Mouse (Mus musculus) urinary bladder, adult 18-20 months (tissue): ENCODE data around the gene Draxin.
"Not testable (repeated sequence)": the region's sequence is repeated elsewhere in the genome, so short reads cannot be mapped to it uniquely, and the experiment has no call there.

Experiments used
- DNase-seq, 2 experiments: peaks; one replicate each; pipeline ENCODE4 v3.0.0; 2022; ENCODE audit warnings: low spot score in 2 of 2, mixed read lengths in 2 of 2

Gene Draxin

DNA sequence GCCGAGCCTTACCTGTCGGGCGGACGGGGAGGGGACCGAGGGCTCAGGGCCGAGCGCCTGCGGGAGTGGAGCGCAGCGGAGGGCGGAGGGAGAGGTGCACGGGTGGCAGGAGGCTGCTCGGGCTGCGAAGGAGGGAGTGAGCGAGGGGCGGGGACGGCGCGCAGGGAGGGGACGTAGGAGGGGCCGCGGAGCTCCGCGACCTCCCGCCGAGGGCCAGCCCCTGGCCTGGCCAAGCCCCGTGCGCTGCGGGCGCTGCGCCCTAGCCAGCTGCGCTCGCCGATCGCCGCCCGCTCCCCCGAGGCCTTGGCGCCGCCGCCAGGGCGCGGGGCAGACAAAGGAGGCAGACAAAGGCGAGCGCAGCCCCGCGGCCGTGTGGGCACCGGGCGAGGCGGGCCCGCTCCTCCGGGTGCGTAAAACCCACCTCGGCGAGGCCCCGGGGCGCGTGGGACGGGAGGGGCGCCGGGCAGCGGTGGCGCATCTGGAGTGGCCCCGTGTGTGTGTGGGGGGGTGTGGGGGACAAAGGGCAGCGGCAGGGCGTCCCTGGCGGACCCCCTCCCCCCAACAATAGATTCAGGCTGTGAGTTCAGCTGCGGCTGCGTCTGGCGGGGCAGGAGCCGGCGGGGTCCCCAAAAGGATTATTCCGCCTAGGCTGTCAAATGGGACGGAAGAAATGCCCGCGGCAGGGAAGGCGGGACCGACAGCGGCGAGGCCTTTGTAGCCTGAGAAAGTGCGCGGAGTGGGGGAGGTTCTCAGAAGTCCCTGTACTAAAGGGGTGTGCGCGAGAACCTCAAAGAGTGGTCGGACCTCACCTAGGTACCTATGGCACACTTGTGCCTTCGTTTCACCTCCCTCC is at the start of gene Draxin:
Draxin (minus strand) TSS at position 138 of the 853 bp plus-strand sequence.
- no peak for DNase-seq

- no peak for DNase-seq
Observed at GRCm38 (mm10) chr4:148177716-148178115, 47.2 kb upstream of the Draxin start.

GRCm38 (mm10) chr4:148176603-148177002 is 46.1 kb upstream of the Draxin start:
- not testable (repeated sequence) for DNase-seq

- no peak for DNase-seq
Observed at GRCm38 (mm10) chr4:148174495-148174862, 44.0 kb upstream of the Draxin start.

DNA sequence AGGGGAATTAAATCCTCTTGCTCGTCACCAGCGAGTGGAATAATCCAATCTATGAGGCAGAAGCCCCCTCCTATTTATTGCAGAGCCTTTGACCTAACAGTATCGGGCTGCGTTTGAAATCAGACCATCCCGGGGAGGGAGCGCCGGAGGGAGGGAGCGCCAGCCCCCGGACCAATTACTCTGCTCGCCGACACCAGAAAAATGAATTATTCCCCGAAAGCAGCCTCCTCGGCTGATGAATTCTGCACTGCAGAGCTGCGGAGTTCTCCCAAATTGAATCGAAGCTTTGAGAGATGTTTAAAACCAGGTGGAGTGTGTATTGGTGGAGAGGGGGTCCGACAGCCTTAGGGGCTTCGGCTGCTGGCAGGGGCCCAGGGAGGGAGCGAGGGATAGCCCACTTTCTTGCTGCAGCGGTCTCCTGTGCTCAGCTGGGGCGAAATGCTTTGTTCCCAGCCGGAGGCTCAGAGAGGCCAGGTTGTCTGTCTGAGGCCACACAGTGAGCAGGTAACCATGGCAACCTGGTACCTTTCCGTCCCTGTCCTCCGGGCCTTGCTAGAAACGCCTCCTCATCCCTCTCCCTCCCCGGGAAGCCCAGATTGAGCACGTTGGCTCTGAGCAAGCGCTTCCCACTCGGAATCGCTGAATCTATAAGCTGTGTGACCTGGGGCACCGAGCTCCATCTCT is 43.5 kb upstream of the Draxin start:
- no peak for DNase-seq

- no peak for DNase-seq
Observed at GRCm38 (mm10) chr4:148171261-148171660, 40.8 kb upstream of the Draxin start.

DNA sequence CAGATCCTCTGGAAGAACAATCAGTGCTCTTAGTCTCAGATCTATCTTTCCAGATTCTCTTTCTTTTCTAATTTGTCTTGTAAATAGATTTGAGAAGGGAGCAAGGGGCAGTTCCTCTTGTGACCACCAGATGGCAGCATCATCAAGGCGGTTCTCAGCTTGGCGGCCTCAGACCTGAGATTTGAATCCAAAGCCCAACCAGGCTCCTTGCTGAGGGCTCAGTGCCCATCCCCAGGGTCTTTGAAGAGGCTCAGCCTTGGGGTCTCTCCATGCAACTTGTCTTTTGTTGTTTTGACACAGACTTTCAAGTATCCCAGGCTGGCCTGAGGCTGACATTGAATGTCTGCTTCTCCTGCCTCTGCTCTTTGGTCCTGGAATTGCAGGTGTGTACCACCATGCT is 40.3 kb upstream of the Draxin start:
- DNase-seq = no peak

GRCm38 (mm10) chr4:148169586-148169985 is 39.1 kb upstream of the Draxin start:
- DNase-seq = no peak

DNA sequence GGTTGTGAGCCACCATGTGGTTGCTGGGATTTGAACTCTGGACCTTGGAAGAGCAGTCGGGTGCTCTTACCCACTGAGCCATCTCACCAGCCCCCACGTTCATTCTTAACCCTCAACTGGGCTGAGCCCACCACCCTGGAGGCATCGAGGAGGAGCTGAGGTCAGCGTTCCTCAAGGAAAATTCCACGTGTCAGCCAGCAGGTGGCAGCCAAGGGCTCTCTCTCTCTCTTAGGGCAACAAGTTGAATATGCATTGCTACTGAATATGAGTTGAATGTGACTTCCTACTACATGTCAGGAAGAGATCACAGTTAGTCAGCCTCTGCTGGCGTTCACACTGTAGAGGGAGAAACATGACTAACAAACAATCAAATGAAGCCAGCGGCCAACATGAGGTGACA is 37.8 kb upstream of the Draxin start:
- DNase-seq = no peak

- peak in 1 of 2 experiments; percentile 62 for DNase-seq
Observed at GRCm38 (mm10) chr4:148166986-148167385, 36.5 kb upstream of the Draxin start.

- DNase-seq = no peak
Observed at GRCm38 (mm10) chr4:148166431-148166830, 35.9 kb upstream of the Draxin start.

DNA sequence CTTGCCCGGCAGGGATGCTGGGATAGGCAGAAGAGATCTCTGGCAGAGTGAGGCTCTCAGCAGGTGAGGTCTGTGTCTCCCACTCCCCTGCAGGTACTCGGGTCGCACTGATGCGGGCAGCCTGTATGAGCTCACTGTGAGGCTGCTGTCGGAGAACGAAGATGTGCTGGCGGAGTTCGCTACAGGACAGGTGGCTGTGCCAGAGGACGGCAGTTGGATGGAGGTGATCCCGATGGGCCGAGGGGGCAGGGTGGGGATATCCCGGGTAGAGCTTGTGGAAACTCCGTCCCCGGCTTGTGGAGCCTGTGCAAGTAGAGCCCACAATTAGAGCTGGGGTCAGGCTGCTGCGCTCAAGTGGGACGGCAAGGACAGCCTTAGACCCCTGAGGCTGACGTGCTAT is 35.1 kb upstream of the Draxin start:
- DNase-seq = no peak

DNA sequence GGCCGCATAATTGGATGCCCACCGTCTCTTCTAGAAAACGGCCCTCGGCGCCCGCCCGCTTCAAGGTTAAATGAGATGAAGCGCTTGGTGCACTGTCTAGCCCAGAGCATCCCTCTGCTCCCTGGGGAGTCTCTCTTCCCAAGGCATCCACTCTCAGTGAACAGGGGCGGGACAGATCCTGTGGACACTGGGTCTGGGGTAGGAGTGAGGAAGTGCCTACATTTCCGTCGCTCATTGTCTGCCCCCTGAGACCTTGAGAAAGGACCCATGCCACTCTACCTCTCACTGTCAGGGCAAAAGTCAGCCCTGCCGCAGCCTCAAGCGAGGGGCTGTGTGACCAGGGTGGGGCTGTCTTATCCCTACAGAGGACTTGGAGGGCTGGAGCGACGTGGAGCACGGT is 34.0 kb upstream of the Draxin start:
- DNase-seq = no peak

DNA sequence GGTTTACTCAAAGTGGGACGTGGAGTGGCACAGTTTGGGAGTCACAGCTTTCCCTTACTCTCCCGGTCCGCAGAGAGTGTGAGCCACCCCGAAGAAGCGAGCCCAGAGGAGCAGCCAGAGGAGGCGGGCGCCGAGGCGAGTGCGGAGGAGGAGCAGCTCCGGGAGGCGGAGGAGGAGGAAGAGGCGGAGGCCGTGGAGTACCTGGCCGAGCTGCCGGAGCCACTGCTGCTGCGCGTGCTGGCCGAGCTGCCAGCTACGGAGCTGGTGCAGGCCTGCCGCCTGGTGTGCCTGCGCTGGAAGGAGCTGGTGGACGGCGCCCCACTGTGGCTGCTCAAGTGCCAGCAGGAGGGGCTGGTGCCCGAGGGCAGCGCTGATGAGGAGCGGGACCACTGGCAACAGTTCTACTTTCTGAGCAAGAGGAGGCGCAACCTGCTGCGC is 33.5 kb upstream of the Draxin start:
- DNase-seq = peak; percentile 60 to 82

DNA sequence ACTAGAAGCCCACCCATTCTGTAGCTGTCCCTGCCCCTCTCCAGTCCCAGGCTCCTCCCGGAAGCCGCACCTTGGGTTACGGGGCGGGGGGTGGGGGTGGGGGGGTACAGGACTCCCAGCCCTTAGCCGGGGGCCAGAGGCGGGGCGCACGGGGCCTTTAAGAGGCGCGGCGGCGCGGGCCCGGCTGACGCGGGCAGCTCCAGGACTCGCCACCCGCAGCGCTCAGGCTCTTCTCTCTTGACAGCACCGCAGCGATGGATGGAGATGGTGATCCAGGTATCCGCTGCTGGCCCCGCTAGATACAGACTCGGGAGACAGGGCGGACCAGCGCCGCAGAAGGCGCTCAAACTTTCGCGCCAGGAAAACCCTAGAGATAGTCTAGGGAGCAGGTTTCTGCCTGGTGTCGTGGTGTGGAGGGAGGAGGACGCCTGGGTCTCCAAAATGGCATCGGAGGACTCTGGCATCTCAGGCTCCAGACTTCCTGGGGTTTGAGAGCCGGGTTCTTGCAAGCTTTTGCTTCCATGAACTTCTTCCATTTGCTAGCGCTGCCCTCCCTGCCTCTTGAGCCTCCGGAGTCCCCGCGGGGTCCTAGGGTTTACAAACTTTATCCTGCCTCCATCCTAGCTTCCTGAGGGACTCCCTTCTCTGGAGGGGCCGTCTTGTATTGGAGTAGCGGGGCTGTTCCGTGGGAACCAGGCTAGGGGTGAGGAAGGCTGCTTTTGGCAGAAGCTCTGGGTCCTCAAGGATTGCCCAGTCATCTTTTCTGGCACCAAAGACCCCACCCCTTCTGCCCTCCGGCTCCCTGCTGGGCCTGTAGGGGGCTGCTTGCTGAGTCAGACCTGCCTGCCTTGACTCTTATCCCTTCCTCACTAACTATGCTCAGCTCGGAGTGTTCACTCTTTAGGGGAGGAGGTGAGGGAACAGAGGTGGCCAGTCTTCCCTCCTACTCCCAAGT is 30.2 kb upstream of the Draxin start, which contains the start of the genes Fbxo44 and Fbxo2:
Fbxo44 (minus strand) TSS at position 47 of the 955 bp plus-strand sequence.
Fbxo2 (plus strand) TSS at position 186 of the 955 bp plus-strand sequence.
- no peak for DNase-seq

DNA sequence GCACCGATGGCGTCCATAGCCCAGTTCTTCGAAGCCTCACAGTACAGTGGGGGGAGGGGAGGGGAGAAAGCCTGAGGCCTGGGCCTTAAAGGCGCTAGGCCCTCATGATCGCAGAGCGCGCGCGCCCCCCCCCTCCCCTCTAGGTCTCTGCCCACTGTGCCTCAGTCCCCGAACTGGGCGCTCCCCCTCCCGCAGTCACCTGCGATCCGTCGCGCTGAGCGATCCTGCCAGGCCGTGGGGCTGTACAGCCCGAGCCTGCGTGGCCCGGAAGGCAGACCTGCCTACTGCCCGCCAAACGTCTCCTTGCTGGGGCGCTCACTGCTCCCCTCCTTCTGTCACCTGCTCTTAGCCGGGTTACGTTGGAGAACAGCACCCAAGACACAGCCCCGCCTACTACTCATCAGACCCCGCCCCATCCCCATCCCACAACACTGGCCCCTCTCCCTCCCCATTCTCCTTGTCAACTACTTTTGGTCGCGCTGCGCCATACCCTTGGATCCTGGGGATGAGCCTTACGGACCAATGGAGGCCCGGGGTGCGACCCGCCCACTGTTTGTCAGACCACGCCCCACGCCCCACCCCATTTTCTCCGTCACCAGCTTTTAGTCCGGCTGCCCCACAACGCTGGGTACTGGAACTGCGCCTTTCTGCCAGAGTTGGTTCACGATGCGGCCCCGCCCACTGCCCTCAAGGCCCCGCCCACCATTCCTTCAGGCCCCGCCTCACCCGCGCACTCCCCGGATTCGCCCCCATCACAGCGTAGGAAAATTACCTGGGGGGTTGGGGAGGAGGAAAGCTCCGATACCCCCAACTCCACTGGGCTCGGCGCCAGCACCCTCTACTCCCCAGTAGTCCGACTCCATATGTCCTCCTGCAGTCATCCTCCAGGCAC is 29.3 kb upstream of the Draxin start:
- DNase-seq = peak; percentile 88 to 95

- no peak for DNase-seq
Observed at GRCm38 (mm10) chr4:148158436-148159348, 28.2 kb upstream of the Draxin start.

GRCm38 (mm10) chr4:148154982-148155381 is 24.5 kb upstream of the Draxin start:
- no peak for DNase-seq

DNA sequence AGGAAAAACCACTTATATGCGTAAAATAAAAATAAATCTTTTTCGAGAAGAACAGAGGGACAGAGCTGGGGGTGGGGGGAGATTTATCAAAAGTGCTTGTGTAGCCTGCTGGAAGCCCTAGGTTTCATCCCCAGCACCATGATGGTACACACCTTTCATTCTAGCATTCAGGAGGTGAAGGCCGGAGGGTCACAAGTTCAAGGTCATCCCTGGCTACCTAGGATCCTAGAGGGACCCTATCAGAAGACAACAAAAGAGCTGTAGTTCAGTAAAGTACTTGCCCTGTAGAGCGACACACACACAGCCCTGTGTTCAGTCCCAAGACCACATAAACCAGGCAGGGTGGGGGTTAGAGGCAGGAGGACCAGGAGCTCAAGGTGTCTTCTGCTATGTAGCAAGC is 23.5 kb upstream of the Draxin start:
- no peak for DNase-seq

GRCm38 (mm10) chr4:148152547-148152946 is 22.0 kb upstream of the Draxin start:
- no peak for DNase-seq
